Mouse (Mus musculus) activated CD4-positive, CD25-positive, alpha-beta regulatory T cell, adult 4 months (primary cell): Measurements from ENCODE around the gene Lyzl4. TPM values are rescaled to one million over a fixed set of nuclear protein-coding genes. Genes with fewer than 3 reads are reported as not detected.
"Not testable (repeated sequence)": the region's sequence is repeated elsewhere in the genome, so short reads cannot be mapped to it uniquely, and the experiment has no call there.

Source experiments
- ATAC-seq: one replicate; pipeline ENCODE4 v1.8.0; 2017
- polyA plus RNA-seq, 2 experiments: library from polyadenylated mRNA; unstranded; fragments of 100-300 nt; shearing (Covaris generic); gene quantifications; one replicate each; pipeline ENCODE4 v1.2.1; 2017

Lyzl4 gene
- polyA plus RNA-seq, 2 experiments from 2014 or later = not detected

DNA sequence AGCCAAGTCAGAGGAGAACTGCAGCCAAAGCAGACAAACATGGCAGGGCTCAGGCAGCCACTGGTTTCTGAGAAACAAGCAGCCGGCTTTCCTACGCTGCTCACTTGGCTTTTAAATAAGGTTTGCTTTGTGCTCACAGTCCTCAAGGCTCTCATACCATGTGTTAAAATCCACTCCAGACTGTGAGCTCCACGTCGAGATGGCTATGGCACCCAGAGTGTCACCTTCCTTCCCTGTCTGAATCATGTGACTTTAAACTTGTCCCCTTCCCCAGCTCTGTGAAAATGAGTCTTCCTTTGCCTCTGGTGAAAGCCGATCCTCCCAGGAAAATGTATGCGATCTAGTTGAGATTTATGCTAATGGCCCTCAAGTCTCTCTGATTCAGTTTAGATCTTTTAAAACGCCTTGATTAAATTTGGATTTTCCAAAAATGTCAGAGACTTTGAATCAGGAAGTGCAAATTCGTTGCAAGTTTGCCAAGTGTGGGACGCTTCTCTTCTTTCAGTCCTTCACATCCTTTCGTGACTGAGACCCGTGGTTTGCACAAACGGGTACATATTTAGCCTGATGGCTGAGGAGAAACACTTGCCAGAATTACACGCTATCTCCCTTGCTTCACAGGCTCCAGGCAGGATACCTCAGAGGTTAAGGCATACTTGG is 41.6 kb downstream of the Lyzl4 start:
- ATAC-seq = no peak

DNA sequence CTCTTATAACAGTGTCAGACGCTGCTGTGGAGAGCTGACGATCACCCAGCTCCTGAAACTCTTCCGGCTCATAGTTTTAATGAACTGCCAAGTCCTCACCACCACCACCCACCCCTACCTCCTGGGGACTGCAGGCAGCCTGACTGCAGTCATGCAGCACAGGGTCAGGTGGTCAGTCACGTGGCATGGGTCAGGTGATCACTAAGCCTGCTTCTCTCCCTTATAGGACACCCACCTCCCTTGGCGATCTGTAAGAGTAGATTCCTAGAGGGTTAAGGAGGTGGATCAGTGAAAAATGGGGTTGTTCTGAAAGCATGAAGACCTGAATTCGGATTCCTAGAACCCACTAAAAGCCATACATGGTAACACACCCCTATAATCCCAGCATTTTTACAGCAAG is 42.3 kb downstream of the Lyzl4 start:
- ATAC-seq = no peak

DNA sequence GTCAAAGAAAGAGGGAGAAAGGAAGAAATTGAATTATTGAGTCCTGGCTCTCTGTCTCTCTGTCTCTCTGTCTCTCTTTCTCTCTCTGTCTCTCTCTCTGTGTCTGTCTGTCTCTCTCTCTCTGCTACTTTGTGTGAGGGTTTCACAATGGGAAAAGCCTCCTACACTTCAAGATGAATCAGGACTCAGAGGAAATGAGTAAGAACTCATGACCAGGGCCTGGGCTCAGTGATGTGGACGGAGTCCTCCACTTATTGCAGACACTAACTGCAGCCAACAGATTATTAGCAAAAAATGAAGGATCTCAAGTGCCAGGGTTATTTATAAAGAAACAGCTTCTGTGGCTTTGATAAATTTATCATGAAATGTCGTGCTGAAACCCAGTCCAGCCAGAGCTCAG is 43.8 kb downstream of the Lyzl4 start:
- ATAC-seq = no peak

DNA sequence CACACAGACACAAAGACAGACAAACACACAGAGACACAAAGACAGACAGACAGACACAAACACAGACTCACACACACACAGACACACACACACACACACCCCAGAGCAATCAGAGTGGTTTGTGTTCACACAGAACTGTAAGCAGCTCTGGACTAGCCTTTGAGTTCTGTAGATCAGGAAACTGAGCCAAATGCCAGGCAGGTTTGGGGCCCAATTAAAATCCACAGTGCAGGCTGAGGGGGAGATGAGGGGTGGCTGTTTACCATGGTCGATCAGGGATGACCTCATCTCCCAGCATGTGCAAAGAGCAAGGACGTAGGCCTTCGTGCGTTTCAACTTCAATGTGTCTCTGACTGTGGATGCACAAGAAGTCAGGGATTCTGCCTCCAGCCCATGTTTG is 47.1 kb downstream of the Lyzl4 start:
- no peak for ATAC-seq

DNA sequence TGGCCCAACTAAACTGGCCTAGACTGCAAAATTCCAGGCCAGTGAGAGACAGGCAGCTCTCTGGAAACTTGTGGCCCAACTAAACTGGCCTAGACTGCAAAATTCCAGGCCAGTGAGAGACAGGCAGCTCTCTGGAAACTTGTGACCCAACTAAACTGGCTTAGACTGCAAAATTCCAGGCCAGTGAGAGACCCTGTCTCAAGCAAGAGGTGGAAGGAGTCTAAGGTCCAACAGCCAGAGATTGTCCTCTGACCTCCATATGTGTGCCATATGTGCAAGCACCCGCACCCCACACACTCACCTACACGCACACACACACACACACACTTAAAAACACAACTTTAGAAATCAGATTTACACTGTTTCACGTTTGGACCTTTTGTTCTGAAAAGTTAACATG is 48.1 kb downstream of the Lyzl4 start:
- ATAC-seq = not testable (repeated sequence)

DNA sequence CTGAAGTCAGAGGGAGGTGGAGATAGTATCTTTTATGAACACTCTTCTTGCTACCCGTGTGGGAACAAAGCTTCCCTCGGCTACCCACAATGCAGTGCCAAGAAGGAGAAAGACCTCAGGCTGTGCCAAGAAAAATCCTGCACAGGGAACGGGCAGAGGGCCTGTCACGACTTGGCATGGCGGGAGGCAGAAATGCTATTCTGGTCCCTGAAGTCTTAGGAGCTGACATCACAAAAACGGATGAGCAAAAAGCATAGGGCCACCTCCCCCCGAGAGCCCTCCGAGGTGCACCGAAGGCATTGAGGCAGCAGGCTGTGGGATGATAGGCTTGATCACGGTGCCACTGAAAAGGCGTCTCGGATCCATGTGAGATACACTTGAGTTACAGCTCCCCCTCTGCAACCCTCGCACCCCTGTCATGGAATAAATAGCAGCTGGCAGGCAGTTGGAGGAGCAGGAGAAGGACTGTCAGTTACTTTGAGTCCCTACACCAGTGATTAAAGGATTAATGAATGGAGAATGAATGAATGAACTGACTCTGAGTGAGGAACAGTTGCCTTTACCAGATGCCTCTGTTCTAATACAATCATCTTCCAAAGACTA is 48.8 kb downstream of the Lyzl4 start:
- no peak for ATAC-seq

DNA sequence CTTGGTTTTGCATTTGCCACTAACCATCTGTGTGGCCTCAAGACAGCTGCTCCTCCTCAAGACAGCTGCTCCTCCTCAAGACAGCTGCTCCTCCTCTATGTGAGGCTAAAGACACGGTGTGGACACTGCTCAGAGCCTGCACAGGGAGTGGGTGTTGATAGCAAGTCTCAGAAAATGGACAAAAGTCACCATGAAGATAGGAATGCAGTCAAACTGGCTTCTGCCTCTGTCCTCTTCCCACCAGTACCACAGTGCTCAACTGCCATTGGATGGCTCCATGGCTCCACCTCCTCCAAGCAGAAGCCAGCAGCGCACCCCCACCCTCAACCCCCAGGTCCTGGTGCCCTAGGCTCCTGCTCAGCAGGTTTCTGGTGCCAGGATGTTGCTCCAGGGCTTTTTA is 52.4 kb downstream of the Lyzl4 start:
- no peak for ATAC-seq

DNA sequence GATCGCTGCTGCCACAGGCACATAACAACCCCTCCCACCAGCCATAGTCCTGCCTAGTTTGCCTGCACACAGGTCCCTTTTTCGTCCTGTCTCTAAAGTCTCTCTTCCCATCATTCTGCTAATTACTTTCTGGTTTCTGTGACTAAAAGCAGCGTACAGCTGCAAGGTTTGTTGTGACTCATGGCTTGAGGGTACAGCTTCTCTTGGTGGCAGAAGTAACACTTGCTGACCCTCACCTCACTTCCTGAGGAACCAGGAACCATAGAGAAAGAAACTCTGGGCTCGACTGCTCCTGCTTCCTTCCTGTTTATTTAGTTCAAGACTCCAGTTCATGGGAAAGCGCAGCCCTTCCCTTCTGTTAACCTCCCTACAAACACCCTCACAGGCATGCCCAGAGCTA is 67.5 kb downstream of the Lyzl4 start:
- no peak for ATAC-seq

DNA sequence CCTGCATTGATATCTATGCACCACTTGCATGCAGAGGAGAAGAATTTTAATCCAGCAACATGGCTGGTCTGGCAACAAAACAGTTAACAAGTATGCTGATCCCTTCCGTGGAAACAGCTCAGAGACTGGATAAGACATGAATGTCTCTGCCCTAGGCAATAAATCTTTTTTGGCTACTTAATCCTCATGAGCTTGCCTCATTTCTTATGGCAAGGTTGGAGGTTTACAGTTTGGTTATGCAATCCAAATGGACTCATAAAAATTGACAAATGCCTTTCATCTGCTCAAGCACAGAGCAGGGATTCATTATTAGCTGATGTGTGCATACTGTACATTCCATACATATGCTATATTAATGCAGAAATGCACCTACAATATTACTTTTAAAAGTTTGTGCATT is 73.4 kb downstream of the Lyzl4 start:
- ATAC-seq = no peak

DNA sequence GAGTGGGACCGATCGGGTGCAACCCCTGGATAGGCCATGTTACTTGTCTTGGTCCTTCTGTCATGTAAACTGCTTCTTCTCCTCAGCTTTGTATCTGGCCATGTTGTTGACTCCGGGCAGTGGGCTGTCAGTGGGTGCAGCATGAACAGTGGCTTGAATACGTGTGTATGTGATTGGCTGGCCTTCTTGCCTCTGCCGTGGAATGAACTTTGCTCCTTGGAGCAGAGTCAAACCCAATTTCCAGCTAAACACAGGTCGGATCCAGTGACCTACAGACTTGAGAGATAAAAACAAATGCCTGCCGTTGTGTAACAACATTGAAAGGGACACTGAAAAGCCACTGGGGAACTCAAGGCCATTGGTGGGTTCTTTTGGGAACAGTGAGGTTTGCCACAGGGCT is 75.5 kb downstream of the Lyzl4 start:
- ATAC-seq = no peak

DNA sequence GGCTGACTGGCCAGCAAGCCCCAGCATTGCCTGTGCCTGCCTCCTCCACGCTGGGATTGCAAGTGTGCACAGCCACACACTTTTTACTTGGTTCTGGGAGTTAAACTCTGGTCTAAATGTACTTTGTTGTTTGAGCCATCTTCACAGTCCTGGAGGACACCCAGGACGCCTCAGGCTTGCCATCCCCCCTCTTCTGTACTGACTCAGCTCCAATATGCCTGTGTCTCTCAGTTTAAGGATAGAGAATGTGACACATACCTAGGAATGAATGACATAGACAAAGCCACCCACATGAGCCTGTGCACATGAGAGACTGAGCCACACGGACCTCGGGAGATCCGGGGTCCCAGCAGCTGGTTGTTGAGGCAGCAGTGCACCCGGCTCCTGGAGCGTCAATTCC is 78.6 kb downstream of the Lyzl4 start:
- no peak for ATAC-seq

DNA sequence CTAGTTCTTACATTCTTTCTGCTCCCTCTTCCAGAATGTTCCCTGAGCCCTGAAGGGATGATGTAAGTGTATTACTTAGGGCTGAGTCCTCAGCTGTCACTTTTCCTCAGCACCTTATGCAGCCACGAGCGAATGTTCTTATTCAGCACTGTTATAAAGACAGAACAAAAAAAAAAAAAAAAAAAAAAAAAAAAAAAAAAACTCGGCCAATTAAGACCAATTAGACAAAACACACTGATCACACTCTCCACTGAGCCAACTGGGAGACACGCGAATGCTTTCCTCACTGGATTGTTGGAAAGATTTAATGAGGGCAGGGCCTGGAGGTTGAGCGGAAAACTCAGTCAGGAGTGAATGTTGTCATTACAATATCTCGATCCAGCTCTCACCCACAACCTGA is 81.4 kb downstream of the Lyzl4 start:
- no peak for ATAC-seq

DNA sequence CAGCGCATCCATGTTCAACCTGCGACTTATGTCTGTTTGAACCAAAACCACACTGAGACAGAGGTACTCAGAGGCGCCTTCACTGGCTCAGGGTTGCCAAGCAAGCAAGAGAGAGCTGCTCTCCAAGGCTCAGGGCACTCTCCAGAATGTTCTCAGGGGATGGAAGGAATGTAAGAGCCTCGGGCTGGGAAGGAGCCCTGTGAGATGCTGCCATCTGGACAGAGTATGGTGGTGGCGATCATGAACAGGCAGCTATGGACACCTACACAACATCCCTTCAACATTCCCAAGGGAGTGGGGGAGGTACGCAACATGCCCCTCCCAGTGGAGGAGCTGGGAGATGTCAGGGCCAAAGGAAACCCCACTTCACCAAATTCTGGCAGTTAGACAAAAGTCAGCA is 83.7 kb downstream of the Lyzl4 start:
- no peak for ATAC-seq

DNA sequence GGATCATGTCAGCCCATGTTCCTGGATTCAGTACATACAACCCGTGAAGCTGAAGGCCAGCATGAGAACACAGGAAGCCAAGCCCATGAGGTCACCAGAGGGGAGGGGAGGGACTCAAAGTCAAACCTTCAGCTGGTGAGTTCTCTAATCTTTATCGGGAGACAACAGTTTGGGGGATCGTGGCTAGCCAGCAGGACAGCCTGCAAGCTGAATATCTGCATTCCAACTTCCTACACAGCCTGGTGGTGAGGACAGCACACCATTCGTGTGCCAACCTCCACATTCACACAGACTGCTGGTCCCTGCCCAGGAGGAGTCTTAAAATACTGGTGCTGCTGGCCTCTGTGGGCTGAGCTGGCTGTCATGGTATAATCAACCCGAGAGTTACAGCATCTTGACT is 85.0 kb downstream of the Lyzl4 start:
- ATAC-seq = no peak

DNA sequence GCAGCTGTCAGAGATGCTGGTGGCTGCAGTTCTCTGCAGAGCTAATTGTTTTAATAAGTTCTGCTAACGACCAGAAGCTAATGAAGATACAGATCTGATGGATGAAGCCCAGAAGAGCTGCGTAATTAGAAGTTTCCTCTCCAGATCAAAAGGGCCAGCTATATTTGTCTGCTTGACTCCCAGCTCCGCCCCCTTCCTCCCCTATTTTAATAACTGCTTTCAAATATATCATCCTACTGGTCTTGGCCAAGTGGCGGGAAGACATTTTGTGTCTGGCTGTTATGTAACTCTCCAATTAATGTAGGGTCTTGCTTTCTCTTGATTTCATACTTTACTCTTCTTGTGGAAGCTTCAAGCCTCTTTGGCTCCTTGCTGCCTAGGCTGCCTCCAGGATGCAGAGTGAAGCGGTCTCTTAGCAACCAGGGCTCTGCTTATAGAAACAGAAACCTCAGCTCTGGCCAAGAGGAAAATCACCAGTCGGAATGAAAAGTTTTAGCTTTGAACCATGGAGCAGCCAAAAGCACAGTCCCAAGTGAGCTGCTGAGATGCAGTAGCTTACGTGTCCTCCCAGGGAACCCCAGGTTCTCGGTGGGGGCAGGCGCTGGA is 86.4 kb downstream of the Lyzl4 start:
- no peak for ATAC-seq

DNA sequence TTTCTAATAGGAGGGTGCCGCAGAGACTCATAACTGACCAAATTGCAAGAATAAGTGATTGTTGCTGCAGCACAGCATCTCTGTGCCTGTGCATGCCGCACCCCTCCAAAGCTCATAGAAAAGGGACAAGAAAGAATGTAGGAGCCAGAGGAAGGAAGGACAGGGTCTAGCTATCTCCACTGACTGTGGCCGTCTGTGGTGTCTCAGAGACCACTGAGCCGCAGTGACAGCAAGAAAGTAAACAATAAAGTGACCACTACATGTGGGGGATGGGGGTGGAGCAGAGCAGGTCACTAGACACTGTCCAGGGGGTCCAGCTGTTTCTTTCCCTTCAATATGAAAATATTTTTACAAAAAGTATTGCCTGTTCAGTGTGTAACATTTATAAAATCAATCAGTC is 88.3 kb downstream of the Lyzl4 start:
- no peak for ATAC-seq

DNA sequence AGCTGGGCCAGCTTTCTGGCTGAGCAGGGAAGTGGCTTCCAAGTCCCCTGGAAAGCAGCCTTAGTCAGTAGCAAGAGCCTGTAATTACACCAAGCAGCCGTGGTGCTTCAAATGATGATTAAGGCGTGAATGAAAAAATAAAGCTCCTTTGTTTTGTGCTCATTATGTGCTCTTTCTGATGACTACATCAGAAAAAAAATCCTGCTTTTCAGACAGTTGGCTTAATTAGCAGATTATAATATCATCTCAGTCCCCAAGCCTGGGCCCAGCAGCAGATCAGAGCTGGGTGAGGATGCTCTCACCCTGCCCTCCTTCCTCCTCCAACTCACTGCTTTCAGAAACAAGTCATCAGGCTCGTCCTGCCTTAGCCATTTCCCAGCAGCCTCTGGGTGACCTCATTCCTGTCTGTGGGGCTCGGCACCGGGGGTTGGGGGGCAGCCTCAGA is 91.5 kb downstream of the Lyzl4 start:
- ATAC-seq = no peak

DNA sequence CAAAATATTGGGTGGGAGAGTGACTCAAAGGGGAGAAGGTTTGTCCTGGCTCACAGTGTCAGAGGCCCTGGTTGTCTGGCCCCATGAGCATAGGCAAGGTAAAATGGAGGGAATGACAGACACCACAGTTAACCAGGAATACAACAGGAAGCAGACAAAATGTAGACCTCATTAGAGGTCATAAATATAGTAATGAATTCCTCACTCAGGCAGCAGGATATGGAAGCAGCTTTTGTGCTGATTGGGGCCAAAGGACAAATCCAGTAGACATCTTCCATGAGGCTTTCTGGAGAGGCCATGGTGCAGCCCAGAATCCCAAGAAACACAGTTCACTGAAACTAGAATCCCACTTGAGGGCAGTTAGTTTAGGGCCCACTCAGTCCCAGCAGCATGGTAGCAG is 92.5 kb downstream of the Lyzl4 start:
- no peak for ATAC-seq

DNA sequence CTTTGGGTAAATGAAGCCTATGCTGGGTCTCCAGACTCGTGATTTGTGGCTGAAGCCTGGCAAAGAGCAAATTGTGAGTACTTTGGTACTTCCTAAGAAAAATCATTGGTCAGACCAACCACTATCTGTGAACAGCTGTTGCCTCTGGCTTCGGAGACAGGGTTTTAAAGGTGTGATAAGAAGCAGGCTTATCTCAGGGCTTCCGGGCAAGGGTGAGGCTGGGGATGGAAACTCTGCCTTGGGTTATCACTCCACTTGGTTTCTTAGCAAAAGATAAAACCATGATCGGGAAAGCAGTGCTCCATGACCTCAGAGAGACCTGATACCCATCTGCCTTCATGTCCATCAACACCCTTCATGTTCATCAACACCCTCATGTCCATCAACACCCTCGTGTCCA is 92.9 kb downstream of the Lyzl4 start:
- no peak for ATAC-seq

DNA sequence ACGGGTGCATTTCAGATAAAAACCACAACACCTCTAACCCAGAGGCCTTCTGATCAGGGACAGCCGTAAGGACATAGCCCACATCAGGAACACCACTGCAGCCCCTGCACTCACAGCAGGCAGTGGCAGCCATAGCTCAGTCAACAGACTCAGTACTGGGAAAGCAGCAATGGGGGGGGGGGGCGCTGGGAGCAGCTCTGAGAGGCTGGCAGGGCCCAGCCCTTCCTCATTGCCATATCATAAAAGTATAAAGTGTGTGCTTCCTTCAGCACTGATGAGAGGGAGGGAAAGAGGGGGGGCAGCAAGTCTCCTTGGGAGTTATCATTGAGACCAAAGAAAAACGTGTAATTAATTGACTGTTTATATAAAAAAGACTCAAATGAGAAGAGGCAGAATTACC is 94.5 kb downstream of the Lyzl4 start:
- no peak for ATAC-seq

DNA sequence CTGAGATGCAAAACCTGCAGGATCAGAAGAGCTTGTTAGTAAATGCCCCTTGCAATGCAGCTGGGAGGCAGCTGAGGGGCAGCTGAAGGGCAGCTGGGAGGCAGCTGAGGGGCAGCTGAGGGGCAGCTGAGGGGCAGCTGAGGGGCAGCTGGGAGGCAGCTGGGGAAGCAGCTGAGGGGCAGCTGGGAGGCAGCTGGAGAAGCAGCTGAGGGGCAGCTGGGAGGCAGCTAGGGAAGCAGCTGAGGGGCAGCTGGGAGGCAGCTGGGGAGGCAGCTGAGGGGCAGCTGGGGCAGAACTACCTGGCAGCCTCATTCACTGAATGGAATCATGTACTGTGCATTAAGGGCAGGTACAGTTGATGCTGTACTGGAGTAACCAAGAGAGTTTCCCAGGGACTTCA is 100.4 kb downstream of the Lyzl4 start:
- no peak for ATAC-seq

DNA sequence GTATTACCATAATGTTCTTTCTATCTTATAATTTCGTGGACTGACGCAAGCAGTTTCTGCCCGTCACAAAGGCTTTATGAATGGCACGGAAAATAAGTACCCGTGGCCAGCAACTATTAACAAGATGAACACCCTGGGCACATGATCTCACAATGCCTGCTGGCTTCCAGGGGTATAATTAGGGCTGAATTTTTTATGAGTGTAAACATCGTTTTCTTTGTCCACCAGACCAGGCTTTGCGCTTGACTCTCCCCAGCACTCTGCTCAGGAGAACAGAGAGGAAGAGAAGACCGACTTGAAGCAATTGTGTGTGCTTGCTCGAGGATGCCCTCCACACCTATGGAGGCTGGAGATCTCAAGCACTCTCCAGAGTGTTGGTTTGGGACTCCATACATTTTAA is 109.3 kb downstream of the Lyzl4 start:
- ATAC-seq = no peak

DNA sequence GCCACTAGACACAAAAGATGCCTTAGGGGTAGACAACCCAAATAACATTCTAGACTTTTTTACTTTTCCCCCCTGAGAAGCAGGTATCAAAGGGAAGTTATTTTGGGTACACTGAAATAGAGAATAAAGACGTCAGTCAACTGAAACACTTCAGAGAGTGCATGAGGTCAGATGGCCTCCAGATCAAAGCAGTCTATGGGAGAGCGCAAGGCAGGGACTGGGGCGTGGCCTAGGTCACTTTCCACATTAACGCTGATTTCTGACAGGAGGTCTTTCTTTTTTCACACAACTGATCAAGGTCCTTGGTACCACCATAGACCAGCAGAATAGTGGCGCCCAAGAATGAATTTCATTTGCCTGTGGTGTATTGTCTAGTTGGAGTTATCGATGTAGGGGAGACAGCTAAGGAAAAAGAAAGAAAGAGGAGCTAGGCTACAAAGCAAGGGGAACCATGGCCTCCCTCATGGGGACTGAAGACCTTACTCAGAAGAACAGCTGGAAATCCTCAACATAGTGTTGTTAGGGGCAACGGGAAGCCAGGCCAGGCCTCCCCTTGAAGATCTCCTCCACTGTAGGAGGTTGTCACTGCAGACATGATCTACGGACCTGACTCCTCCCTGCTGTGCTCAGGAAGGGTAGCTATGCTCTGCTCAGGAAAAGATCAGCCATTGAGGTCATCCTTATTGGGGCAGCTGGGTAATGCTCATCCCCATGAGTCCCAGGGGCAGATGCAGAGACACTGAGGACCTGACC is 113.1 kb downstream of the Lyzl4 start:
- ATAC-seq = no peak
